Mouse (Mus musculus) MEL (cell line): ENCODE results near the gene Dnajc25. TPM values are rescaled to one million over a fixed set of nuclear protein-coding genes. Genes with fewer than 3 reads are reported as not detected.
A peak's percentile ranks its signal among the peaks of the same experiment; 100 is the strongest.

Experiments used
- DNase-seq: peaks from one replicate; pipeline ENCODE4 v3.0.0; 2011; ENCODE audit warnings: low read depth, low spot score
- H3K27ac ChIP-seq: 2 replicates; pipeline ENCODE4 v1.5.1; 2012; ENCODE audit warnings: low read depth, mild to moderate bottlenecking, control low read depth, low read length, moderate library complexity; ENCODE audit not compliant: control insufficient read depth
- H3K27me3 ChIP-seq, 2 experiments: fragments of 150-350 bp in 1 of 2; sonication (generic) in 1 of 2; 2 replicates each; pipeline ENCODE4 v1.6.1; 2012; ENCODE audit warnings: low read length in 2 of 2, mild to moderate bottlenecking in 2 of 2, improper control_type of control experiment in 1 of 2, moderate library complexity in 1 of 2; ENCODE audit not compliant: insufficient read depth in 2 of 2, control insufficient read depth in 1 of 2
- H3K36me3 ChIP-seq, 2 experiments: 2 replicates each; pipeline ENCODE4 v1.6.1; 2012 to 2014; ENCODE audit warnings: low read length in 2 of 2, improper control_type of control experiment in 1 of 2, inconsistent platforms in 1 of 2, mild to moderate bottlenecking in 1 of 2; ENCODE audit not compliant: insufficient read depth in 2 of 2, control insufficient read depth in 1 of 2
- H3K4me1 ChIP-seq, 2 experiments: fragments of 150-350 bp in 1 of 2; sonication (generic) in 1 of 2; 2 replicates each; pipeline ENCODE4 v1.6.1; 2012; ENCODE audit warnings: low read length in 2 of 2, improper control_type of control experiment in 1 of 2, mild to moderate bottlenecking in 1 of 2; ENCODE audit not compliant: insufficient read depth in 2 of 2, control insufficient read depth in 1 of 2
- H3K4me3 ChIP-seq, 2 experiments: fragments of 150-350 bp in 1 of 2; sonication (generic) in 1 of 2; 2 replicates each; pipeline ENCODE4 v1.5.1; 2012; ENCODE audit warnings: low read depth in 2 of 2, low read length in 2 of 2, mild to moderate bottlenecking in 2 of 2, moderate library complexity in 2 of 2, control low read depth in 1 of 2, improper control_type of control experiment in 1 of 2; ENCODE audit not compliant: control insufficient read depth in 1 of 2, insufficient read depth in 1 of 2
- H3K79me2 ChIP-seq: 2 replicates; pipeline ENCODE4 v1.6.1; 2012; ENCODE audit warnings: mild to moderate bottlenecking, low read length, moderate library complexity; ENCODE audit not compliant: control insufficient read depth, poor library complexity, insufficient read depth
- H3K9ac ChIP-seq: 2 replicates; pipeline ENCODE4 v1.6.1; 2012; ENCODE audit warnings: low read depth, mild to moderate bottlenecking, control low read depth, low read length, moderate library complexity; ENCODE audit not compliant: control insufficient read depth, poor library complexity, severe bottlenecking
- H3K9me3 ChIP-seq: fragments of 150-350 bp; sonication (generic); replicated peaks from 2 replicates; pipeline ENCODE4 v1.6.1; 2012; ENCODE audit warnings: mild to moderate bottlenecking, low read length, improper control_type of control experiment, moderate library complexity; ENCODE audit not compliant: insufficient read depth
- BHLHE40 ChIP-seq: IDR thresholded peaks from 2 replicates; pipeline ENCODE4 v1.6.1; 2012; ENCODE audit warnings: low read depth, mild to moderate bottlenecking, inconsistent platforms, low read length, improper control_type of control experiment, borderline replicate concordance
- CHD1 ChIP-seq: IDR thresholded peaks from 2 replicates; pipeline ENCODE4 v1.6.1; 2012; ENCODE audit warnings: low read depth, mild to moderate bottlenecking, inconsistent platforms, low read length, improper control_type of control experiment
- CHD2 ChIP-seq: IDR thresholded peaks from 2 replicates; pipeline ENCODE4 v1.6.1; 2011; ENCODE audit warnings: low read length, improper control_type of control experiment
- CTCF ChIP-seq, 3 experiments: IDR thresholded peaks in 2 of 3; conservative IDR thresholded peaks in 1 of 3; 2 replicates each; pipeline ENCODE4 v1.5.1; 2011 to 2012; ENCODE audit warnings: low read length in 3 of 3, low read depth in 2 of 3, mild to moderate bottlenecking in 2 of 3, improper control_type of control experiment in 1 of 3, inconsistent platforms in 1 of 3, mixed read lengths in 1 of 3, moderate library complexity in 1 of 3; ENCODE audit not compliant: control insufficient read depth in 1 of 3, insufficient read depth in 1 of 3, poor library complexity in 1 of 3, severe bottlenecking in 1 of 3
- E2F4 ChIP-seq: IDR thresholded peaks from 2 replicates; pipeline ENCODE4 v1.6.1; 2011; ENCODE audit warnings: low read depth, low read length, improper control_type of control experiment, borderline replicate concordance
- ELF1 ChIP-seq: IDR thresholded peaks from 2 replicates; pipeline ENCODE4 v1.6.1; 2014; ENCODE audit warnings: low read depth, mild to moderate bottlenecking, inconsistent platforms, low read length, improper control_type of control experiment, moderate library complexity
- EP300 ChIP-seq, 2 experiments: IDR thresholded peaks; 2 replicates each; pipeline ENCODE4 v1.6.1; 2011; ENCODE audit warnings: improper control_type of control experiment in 2 of 2, low read length in 2 of 2, low read depth in 1 of 2, mild to moderate bottlenecking in 1 of 2
- GABPA ChIP-seq: IDR thresholded peaks from 2 replicates; pipeline ENCODE4 v1.6.1; 2012; ENCODE audit warnings: low read depth, mild to moderate bottlenecking, inconsistent platforms, low read length, improper control_type of control experiment, moderate library complexity
- GATA1 ChIP-seq: IDR thresholded peaks from 2 replicates; pipeline ENCODE4 v1.6.1; 2011; ENCODE audit warnings: low read depth, low read length, improper control_type of control experiment
- HCFC1 ChIP-seq: IDR thresholded peaks from 2 replicates; pipeline ENCODE4 v1.6.1; 2012; ENCODE audit warnings: low read depth, mild to moderate bottlenecking, inconsistent platforms, low read length, improper control_type of control experiment, moderate library complexity
- JUND ChIP-seq: IDR thresholded peaks from 2 replicates; pipeline ENCODE4 v1.6.1; 2011; ENCODE audit warnings: low read depth, mild to moderate bottlenecking, improper control_type of control experiment, low read length
- KAT2A ChIP-seq: conservative IDR thresholded peaks from 2 replicates; pipeline ENCODE4 v1.6.1; 2012; ENCODE audit warnings: low read depth, low read length, improper control_type of control experiment, inconsistent platforms
- MXI1 ChIP-seq: IDR thresholded peaks from 2 replicates; pipeline ENCODE4 v1.6.1; 2011; ENCODE audit warnings: mild to moderate bottlenecking, low read depth, low read length, improper control_type of control experiment
- MYB ChIP-seq: IDR thresholded peaks from 2 replicates; pipeline ENCODE4 v1.6.1; 2011; ENCODE audit warnings: mild to moderate bottlenecking, low read depth, low read length, improper control_type of control experiment
- MYC ChIP-seq: IDR thresholded peaks from 2 replicates; pipeline ENCODE4 v1.6.1; 2011; ENCODE audit warnings: low read depth, mild to moderate bottlenecking, low read length, improper control_type of control experiment, moderate library complexity
- NRF1 ChIP-seq: IDR thresholded peaks from 2 replicates; pipeline ENCODE4 v1.6.1; 2014; ENCODE audit warnings: low read depth, mild to moderate bottlenecking, inconsistent platforms, low read length, improper control_type of control experiment, moderate library complexity; ENCODE audit not compliant: poor library complexity, insufficient read depth, severe bottlenecking
- POLR2A ChIP-seq, 2 experiments: IDR thresholded peaks; 2 replicates each; pipeline ENCODE4 v1.6.1; 2011 to 2012; ENCODE audit warnings: low read length in 2 of 2, mild to moderate bottlenecking in 2 of 2, control low read depth in 1 of 2, improper control_type of control experiment in 1 of 2, low read depth in 1 of 2, moderate library complexity in 1 of 2; ENCODE audit not compliant: control insufficient read depth in 1 of 2, insufficient read depth in 1 of 2, poor library complexity in 1 of 2
- POLR2AphosphoS2 ChIP-seq: IDR thresholded peaks from 2 replicates; pipeline ENCODE4 v1.6.1; 2011; ENCODE audit warnings: low read length, improper control_type of control experiment
- POLR2AphosphoS5 ChIP-seq: IDR thresholded peaks from 2 replicates; pipeline ENCODE4 v1.6.1; 2012; ENCODE audit warnings: low read depth, borderline replicate concordance, mild to moderate bottlenecking, inconsistent platforms, low read length, moderate library complexity, mixed read lengths
- RAD21 ChIP-seq: IDR thresholded peaks from 2 replicates; pipeline ENCODE4 v1.6.1; 2011; ENCODE audit warnings: mild to moderate bottlenecking, low read depth, low read length, improper control_type of control experiment
- RCOR1 ChIP-seq: IDR thresholded peaks from 2 replicates; pipeline ENCODE4 v1.6.1; 2012; ENCODE audit warnings: low read depth, mild to moderate bottlenecking, inconsistent platforms, low read length, improper control_type of control experiment
- SIN3A ChIP-seq: IDR thresholded peaks from 2 replicates; pipeline ENCODE4 v1.6.1; 2012; ENCODE audit warnings: low read length, improper control_type of control experiment, inconsistent platforms
- SMC3 ChIP-seq: IDR thresholded peaks from 2 replicates; pipeline ENCODE4 v1.6.1; 2011; ENCODE audit warnings: low read depth, low read length, improper control_type of control experiment
- TAL1 ChIP-seq: IDR thresholded peaks from 2 replicates; pipeline ENCODE4 v1.6.1; 2012; ENCODE audit warnings: mild to moderate bottlenecking, inconsistent platforms, low read length, moderate library complexity, mixed read lengths
- TBP ChIP-seq: IDR thresholded peaks from 2 replicates; pipeline ENCODE4 v1.8.0; 2011; ENCODE audit warnings: low read depth, low read length, improper control_type of control experiment
- TCF12 ChIP-seq: IDR thresholded peaks from 2 replicates; pipeline ENCODE4 v1.6.1; 2014; ENCODE audit warnings: low read depth, mild to moderate bottlenecking, inconsistent platforms, low read length, improper control_type of control experiment, moderate library complexity
- USF1 ChIP-seq: IDR thresholded peaks from 2 replicates; pipeline ENCODE4 v1.6.1; 2014; ENCODE audit warnings: low read depth, mild to moderate bottlenecking, inconsistent platforms, low read length, improper control_type of control experiment, moderate library complexity
- ZC3H11A ChIP-seq: IDR thresholded peaks from 2 replicates; pipeline ENCODE4 v1.6.1; 2012; ENCODE audit warnings: low read depth, mild to moderate bottlenecking, inconsistent platforms, low read length, improper control_type of control experiment
- ZKSCAN1 ChIP-seq: IDR thresholded peaks from 2 replicates; pipeline ENCODE4 v1.6.1; 2012; ENCODE audit warnings: low read depth, mild to moderate bottlenecking, inconsistent platforms, low read length, improper control_type of control experiment, moderate library complexity
- ZNF384 ChIP-seq: IDR thresholded peaks from 2 replicates; pipeline ENCODE4 v1.6.1; 2012; ENCODE audit warnings: low read depth, mild to moderate bottlenecking, inconsistent platforms, low read length, improper control_type of control experiment
- polyA plus RNA-seq, 2 experiments: library from polyadenylated mRNA; stranded (reverse) in 1 of 2; unstranded in 1 of 2; fragments of >175 nt in 1 of 2; fragments of >200 nt in 1 of 2; gene quantifications; 2 replicates each; pipeline versions ENCODE4 v1.2.1 to v1.2.4; 2012; ENCODE audit warnings: low replicate concordance in 2 of 2, low read depth in 1 of 2; ENCODE audit not compliant: insufficient read length in 2 of 2, insufficient read depth in 1 of 2, missing spikeins in 1 of 2
- total RNA-seq: library from RNA; depleted of rRNA; stranded (reverse); fragments of 300-350 nt; gene quantifications from 2 replicates; pipeline ENCODE4 v1.2.3, GENCODE M21; 2012

The Dnajc25 gene
- total and polyA plus RNA-seq, 3 experiments: 6.6 to 11.8 TPM; not detected in 1

GRCm38 (mm10) chr4:59040397-59041287 is 45.8 kb downstream of the Dnajc25 start (continued):
- TF ChIP-seq E2F4 (no peak), MYB (peak; percentile 11; the same call in 1 of the 2 replicates), HCFC1 (no peak), RAD21 (no peak), GATA1 (peak; percentile 76), POLR2AphosphoS5 (no peak), ELF1 (peak; percentile 48; the same call in 1 of the 2 replicates), CHD1 (no peak), MYC (peak; percentile 87), CHD2 (no peak), GABPA (no peak), JUND (no peak), BHLHE40 (no peak), NRF1 (no peak), SMC3 (no peak), TAL1 (0 out of 2 replicates have a peak, but pooled peaks have one; percentile 11), ZNF384 (no peak), TBP (no peak), TCF12 (peak; percentile 26; the same call in 1 of the 2 replicates)
- TF ChIP-seq, all 39 proteins: peak for 14

- Histone ChIP-seq H3K79me2 (no peaks in the 10 kb centered on the region), H3K27ac (no peak overlapping the region), H3K4me3 (no peak overlapping the region), H3K9ac (no peak overlapping the region), H3K9me3 (no peaks in the 10 kb centered on the region), H3K36me3 (peaks cover 0 to 32% of the 10 kb centered on the region in 2 experiments; a peak in 2 of 4 replicates), H3K27me3 (no peaks in the 10 kb centered on the region), H3K4me1 (peaks cover 9 to 19% of the 10 kb centered on the region in 2 experiments)
- DNase-seq: no peak
- TF ChIP-seq TAL1: no peak
- TF ChIP-seq SIN3A: no peak
- TF ChIP-seq USF1: no peak
- no peak for TF ChIP-seq MXI1
- no peak for TF ChIP-seq HCFC1
- TF ChIP-seq GATA1: no peak
- TF ChIP-seq ZKSCAN1: no peak
- no peak for TF ChIP-seq RCOR1
- TF ChIP-seq CHD2: no peak
- no peak for TF ChIP-seq MYC
- TF ChIP-seq POLR2A (IDR thresholded peaks at IDR 0.05; ENCODE audit: control insufficient read depth in 1 of 2, insufficient read depth in 1 of 2, low read depth in 1 of 2, low read length in 2 of 2, poor library complexity in 1 of 2): no peak
- no peak for TF ChIP-seq E2F4
- TF ChIP-seq TBP: no peak
- no peak for TF ChIP-seq ELF1
- TF ChIP-seq KAT2A: no peak
- TF ChIP-seq ZC3H11A: no peak
- TF ChIP-seq CTCF (IDR thresholded peaks at IDR 0.05 in 2 of 3, conservative IDR thresholded peaks at IDR 0.05 in 1 of 3; ENCODE audit: control insufficient read depth in 1 of 3, insufficient read depth in 1 of 3, low read depth in 2 of 3, low read length in 3 of 3, poor library complexity in 1 of 3, severe bottlenecking in 1 of 3): no peak; a peak in 1 of 6 replicates
- TF ChIP-seq POLR2AphosphoS2: no peak
- no peak for TF ChIP-seq EP300 (IDR thresholded peaks at IDR 0.05; ENCODE audit: low read depth in 1 of 2, low read length in 2 of 2)
- TF ChIP-seq RAD21: no peak
Measured at GRCm38 (mm10) chr4:59043074-59043473, 48.2 kb downstream of the Dnajc25 start.
